Mouse (Mus musculus) embryonic fibroblast, embryonic 13.5 days (primary cell): ENCODE data around the gene Lcn5.

ENCODE experiments used
- CTCF ChIP-seq: IDR thresholded peaks from 2 replicates; pipeline ENCODE4 v1.5.1; 2011; ENCODE audit warnings: mild to moderate bottlenecking, control low read depth, low read length, moderate library complexity, borderline replicate concordance; ENCODE audit not compliant: insufficient read depth
- POLR2A ChIP-seq: IDR thresholded peaks from 2 replicates; pipeline ENCODE4 v1.6.1; 2011; ENCODE audit warnings: low read depth, mild to moderate bottlenecking, control low read depth, low read length, moderate library complexity

GRCm38 (mm10) chr2:25698696-25699095 is 40.9 kb downstream of the Lcn5 start:
- TF ChIP-seq CTCF, result no peak
- no peak for TF ChIP-seq POLR2A
